Mouse (Mus musculus): ENCODE measurements around the gene Nanog. TPM values are rescaled to one million over a fixed set of nuclear protein-coding genes. Genes with fewer than 3 reads are reported as not detected.
"Not testable (repeated sequence)": the region's sequence is repeated elsewhere in the genome, so short reads cannot be mapped to it uniquely, and the experiment has no call there.

Gene Nanog
- polyA plus RNA-seq, 1 experiment from 2014 or later = 0.23 TPM

- H3K36me3 ChIP-seq (ENCODE audit: control insufficient read depth, insufficient read depth, low read length) = no peaks in the 10 kb centered on the region
- H3K27ac ChIP-seq (ENCODE audit: low read depth, low read length) = no peak overlapping the region
- H3K27me3 ChIP-seq (ENCODE audit: control insufficient read depth, insufficient read depth, low read length) = peaks cover 14% of the 10 kb centered on the region
- 81% methylated on average over 2 of the region's 2 CpGs for WGBS (ENCODE audit: insufficient replicate concordance)
- H3K9me3 ChIP-seq (replicated peaks; ENCODE audit: control insufficient read depth, low read length) = no peaks in the 10 kb centered on the region
- H3K4me2 ChIP-seq = no peak overlapping the region
- H3K4me1 ChIP-seq (ENCODE audit: control insufficient read depth, insufficient read depth, low read length) = peaks cover 8% of the 10 kb centered on the region; the same call in 1 of the 2 replicates
- H3K4me3 ChIP-seq (ENCODE audit: low read depth, low read length) = no peak overlapping the region
- H3K9ac ChIP-seq (ENCODE audit: low read depth, low read length) = no peak overlapping the region
- no peak for ATAC-seq (replicated peaks; ENCODE audit: insufficient number of reproducible peaks, low FRiP score, low TSS enrichment)
These were observed 4.2 kb downstream of the Nanog start for GRCm38 (mm10) chr6:122711455-122711854.

GRCm38 (mm10) chr6:122713116-122713515 is 5.8 kb downstream of the Nanog start:
- H3K4me2 ChIP-seq; H3K36me3 ChIP-seq (ENCODE audit: control insufficient read depth, insufficient read depth, low read length); H3K4me1 ChIP-seq (ENCODE audit: control insufficient read depth, insufficient read depth, low read length); H3K27me3 ChIP-seq (ENCODE audit: control insufficient read depth, insufficient read depth, low read length); ATAC-seq (replicated peaks; ENCODE audit: insufficient number of reproducible peaks, low FRiP score, low TSS enrichment); H3K4me3 ChIP-seq (ENCODE audit: low read depth, low read length); H3K9me3 ChIP-seq (replicated peaks; ENCODE audit: control insufficient read depth, low read length); H3K27ac ChIP-seq (ENCODE audit: low read depth, low read length); H3K9ac ChIP-seq (ENCODE audit: low read depth, low read length): not testable (repeated sequence)
- WGBS (ENCODE audit: insufficient replicate concordance) = 89% methylated on average over 7 of the region's 7 CpGs

GRCm38 (mm10) chr6:122714707-122715365 is 7.5 kb downstream of the Nanog start:
- no peak overlapping the region for H3K4me2 ChIP-seq
- WGBS (ENCODE audit: insufficient replicate concordance) = 44% methylated on average over 7 of the region's 7 CpGs
- H3K4me3 ChIP-seq (ENCODE audit: low read depth, low read length) = no peak overlapping the region
- no peak for ATAC-seq (replicated peaks; ENCODE audit: insufficient number of reproducible peaks, low FRiP score, low TSS enrichment)
- no peaks in the 10 kb centered on the region for H3K9me3 ChIP-seq (replicated peaks; ENCODE audit: control insufficient read depth, low read length)
- H3K27me3 ChIP-seq (ENCODE audit: control insufficient read depth, insufficient read depth, low read length) = no peaks in the 10 kb centered on the region
- no peaks in the 10 kb centered on the region for H3K36me3 ChIP-seq (ENCODE audit: control insufficient read depth, insufficient read depth, low read length)
- H3K4me1 ChIP-seq (ENCODE audit: control insufficient read depth, insufficient read depth, low read length) = peaks cover 8% of the 10 kb centered on the region; the same call in 1 of the 2 replicates
- no peak overlapping the region for H3K27ac ChIP-seq (ENCODE audit: low read depth, low read length)
- no peak overlapping the region for H3K9ac ChIP-seq (ENCODE audit: low read depth, low read length)

GRCm38 (mm10) chr6:122715886-122716285 is 8.6 kb downstream of the Nanog start:
- no peak for ATAC-seq (replicated peaks; ENCODE audit: insufficient number of reproducible peaks, low FRiP score, low TSS enrichment)
- Histone ChIP-seq H3K36me3 (ENCODE audit: control insufficient read depth, insufficient read depth, low read length) (no peaks in the 10 kb centered on the region), H3K9me3 (replicated peaks; ENCODE audit: control insufficient read depth, low read length) (no peaks in the 10 kb centered on the region), H3K27ac (ENCODE audit: low read depth, low read length) (no peak overlapping the region), H3K4me1 (ENCODE audit: control insufficient read depth, insufficient read depth, low read length) (peaks cover 8% of the 10 kb centered on the region; the same call in 1 of the 2 replicates), H3K9ac (ENCODE audit: low read depth, low read length) (no peak overlapping the region; the same call in 1 of the 2 replicates), H3K27me3 (ENCODE audit: control insufficient read depth, insufficient read depth, low read length) (no peaks in the 10 kb centered on the region), H3K4me2 (peak overlapping the region; percentile 22), H3K4me3 (ENCODE audit: low read depth, low read length) (no peak overlapping the region)
- WGBS (ENCODE audit: insufficient replicate concordance) = 9% methylated on average over 4 of the region's 4 CpGs

GRCm38 (mm10) chr6:122718224-122718623 is 10.9 kb downstream of the Nanog start:
- not testable (repeated sequence) for ATAC-seq (replicated peaks; ENCODE audit: insufficient number of reproducible peaks, low FRiP score, low TSS enrichment); H3K36me3 ChIP-seq (ENCODE audit: control insufficient read depth, insufficient read depth, low read length); H3K9ac ChIP-seq (ENCODE audit: low read depth, low read length); H3K9me3 ChIP-seq (replicated peaks; ENCODE audit: control insufficient read depth, low read length); H3K27me3 ChIP-seq (ENCODE audit: control insufficient read depth, insufficient read depth, low read length); H3K4me1 ChIP-seq (ENCODE audit: control insufficient read depth, insufficient read depth, low read length); H3K4me2 ChIP-seq; H3K27ac ChIP-seq (ENCODE audit: low read depth, low read length); H3K4me3 ChIP-seq (ENCODE audit: low read depth, low read length)
- 95% methylated on average over 1 of the region's 1 CpGs for WGBS (ENCODE audit: insufficient replicate concordance)

GRCm38 (mm10) chr6:122719942-122720341 is 12.7 kb downstream of the Nanog start:
- no peaks in the 10 kb centered on the region for H3K27me3 ChIP-seq (ENCODE audit: control insufficient read depth, insufficient read depth, low read length)
- WGBS (ENCODE audit: insufficient replicate concordance) = 27% methylated on average over 2 of the region's 2 CpGs
- no peak overlapping the region for H3K4me2 ChIP-seq
- no peaks in the 10 kb centered on the region for H3K9me3 ChIP-seq (replicated peaks; ENCODE audit: control insufficient read depth, low read length)
- H3K9ac ChIP-seq (ENCODE audit: low read depth, low read length) = no peak overlapping the region
- H3K4me3 ChIP-seq (ENCODE audit: low read depth, low read length) = no peak overlapping the region
- no peak for ATAC-seq (replicated peaks; ENCODE audit: insufficient number of reproducible peaks, low FRiP score, low TSS enrichment)
- no peak overlapping the region for H3K27ac ChIP-seq (ENCODE audit: low read depth, low read length)
- H3K36me3 ChIP-seq (ENCODE audit: control insufficient read depth, insufficient read depth, low read length) = no peaks in the 10 kb centered on the region
- peaks cover 8% of the 10 kb centered on the region; the same call in 1 of the 2 replicates for H3K4me1 ChIP-seq (ENCODE audit: control insufficient read depth, insufficient read depth, low read length)

GRCm38 (mm10) chr6:122739952-122740351 is 32.7 kb downstream of the Nanog start:
- 13% methylated on average over 8 of the region's 8 CpGs for WGBS (ENCODE audit: insufficient replicate concordance)
- peak overlapping the region; percentile 4; the same call in 1 of the 2 replicates for H3K4me3 ChIP-seq (ENCODE audit: low read depth, low read length)
- ATAC-seq (replicated peaks; ENCODE audit: insufficient number of reproducible peaks, low FRiP score, low TSS enrichment) = 0 out of 2 replicates have a peak, but pooled peaks have one; percentile 4
- no peaks in the 10 kb centered on the region for H3K36me3 ChIP-seq (ENCODE audit: control insufficient read depth, insufficient read depth, low read length)
- peak overlapping the region; percentile 91 for H3K4me2 ChIP-seq
- peaks cover 9% of the 10 kb centered on the region for H3K27me3 ChIP-seq (ENCODE audit: control insufficient read depth, insufficient read depth, low read length)
- H3K4me1 ChIP-seq (ENCODE audit: control insufficient read depth, insufficient read depth, low read length) = peaks cover 3% of the 10 kb centered on the region; the same call in 1 of the 2 replicates
- no peaks in the 10 kb centered on the region for H3K9me3 ChIP-seq (replicated peaks; ENCODE audit: control insufficient read depth, low read length)
- no peak overlapping the region for H3K9ac ChIP-seq (ENCODE audit: low read depth, low read length)
- no peak overlapping the region for H3K27ac ChIP-seq (ENCODE audit: low read depth, low read length)

GRCm38 (mm10) chr6:122741460-122742227 is 34.4 kb downstream of the Nanog start:
- 3% methylated on average over 25 of the region's 25 CpGs for WGBS (ENCODE audit: insufficient replicate concordance)
- no peaks in the 10 kb centered on the region for H3K9me3 ChIP-seq (replicated peaks; ENCODE audit: control insufficient read depth, low read length)

More at GRCm38 (mm10) chr6:122741460-122742227, 34.4 kb downstream of the Nanog start:
- peak overlapping the region; percentile 91 for H3K4me2 ChIP-seq
- no peak for ATAC-seq (replicated peaks; ENCODE audit: insufficient number of reproducible peaks, low FRiP score, low TSS enrichment)
- no peak overlapping the region for H3K27ac ChIP-seq (ENCODE audit: low read depth, low read length)
- peak overlapping the region; percentile 65 for H3K9ac ChIP-seq (ENCODE audit: low read depth, low read length)
- peak overlapping the region; percentile 61 for H3K4me3 ChIP-seq (ENCODE audit: low read depth, low read length)
- H3K27me3 ChIP-seq (ENCODE audit: control insufficient read depth, insufficient read depth, low read length) = peaks cover 9% of the 10 kb centered on the region
- peaks cover 3% of the 10 kb centered on the region; the same call in 1 of the 2 replicates for H3K4me1 ChIP-seq (ENCODE audit: control insufficient read depth, insufficient read depth, low read length)
- H3K36me3 ChIP-seq (ENCODE audit: control insufficient read depth, insufficient read depth, low read length) = no peaks in the 10 kb centered on the region
